Mouse (Mus musculus): ENCODE results near the gene Ppat. TPM values are rescaled to one million over a fixed set of nuclear protein-coding genes. Genes with fewer than 3 reads are reported as not detected.

Gene Ppat
- polyA plus RNA-seq, 1 experiment from 2014 or later = 73.0 TPM

DNA sequence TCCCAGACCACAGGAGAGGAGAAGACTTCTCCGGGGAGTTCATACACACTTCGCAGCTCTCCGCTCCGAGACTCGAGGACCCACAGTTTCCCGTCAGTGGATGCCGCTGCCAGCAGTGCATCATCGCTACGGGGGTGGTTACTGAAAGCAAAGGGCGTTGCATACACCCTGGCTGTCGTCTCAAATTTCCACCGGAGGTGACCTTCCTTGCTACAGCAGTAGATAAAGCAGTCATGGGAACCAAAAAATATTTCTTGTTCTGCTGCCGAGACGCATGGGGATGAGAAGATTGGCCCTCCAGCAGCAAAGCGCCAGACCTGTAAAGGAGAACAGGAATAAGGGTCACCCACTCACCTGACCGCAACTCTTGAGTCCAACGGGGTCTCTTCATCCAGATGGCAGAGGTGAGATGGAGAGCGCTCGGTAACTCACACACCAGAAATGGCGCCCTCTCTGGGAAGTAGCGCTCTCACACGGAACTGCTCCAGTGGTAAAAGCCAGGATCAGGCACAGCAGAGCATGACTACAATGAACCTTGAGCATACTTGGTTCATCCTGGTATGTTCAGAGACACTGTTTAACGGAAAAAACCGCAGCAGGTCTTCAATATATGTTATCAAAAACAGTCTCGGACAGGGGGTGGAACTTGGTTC, 75.1 kb downstream of the Ppat start:
- Histone ChIP-seq H3K27ac (ENCODE audit: low read depth, low read length) (no peak overlapping the region), H3K9me3 (ENCODE audit: control insufficient read depth, low read length) (no peaks in the 10 kb centered on the region), H3K4me2 (no peak overlapping the region), H3K4me3 (ENCODE audit: low read depth, low read length) (no peak overlapping the region), H3K27me3 (replicated peaks; ENCODE audit: control insufficient read depth, insufficient read depth, low read length) (no peaks in the 10 kb centered on the region), H3K4me1 (replicated peaks; ENCODE audit: control insufficient read depth, insufficient read depth, low read length) (no peaks in the 10 kb centered on the region), H3K9ac (ENCODE audit: low read depth, low read length) (no peak overlapping the region), H3K36me3 (ENCODE audit: control insufficient read depth, insufficient read depth, low read length) (peaks cover 5% of the 10 kb centered on the region; the same call in 1 of the 2 replicates)
- DNase-seq (ENCODE audit: low spot score) = no peak
- no peak for ATAC-seq (replicated peaks; ENCODE audit: low FRiP score)
- 87% methylated on average over 25 of the region's 25 CpGs for WGBS

GRCm38 (mm10) chr5:76869553-76869952, 81.8 kb downstream of the Ppat start:
- ATAC-seq (replicated peaks; ENCODE audit: low FRiP score) (no peak), DNase-seq (ENCODE audit: low spot score) (no peak)
- 45% methylated on average over 6 of the region's 6 CpGs for WGBS
- Histone ChIP-seq H3K36me3 (ENCODE audit: control insufficient read depth, insufficient read depth, low read length) (no peaks in the 10 kb centered on the region), H3K9me3 (ENCODE audit: control insufficient read depth, low read length) (no peaks in the 10 kb centered on the region), H3K4me2 (peak overlapping the region; percentile 79), H3K9ac (ENCODE audit: low read depth, low read length) (peak overlapping the region; percentile 57), H3K4me1 (replicated peaks; ENCODE audit: control insufficient read depth, insufficient read depth, low read length) (no peaks in the 10 kb centered on the region), H3K4me3 (ENCODE audit: low read depth, low read length) (peak overlapping the region; percentile 48), H3K27me3 (replicated peaks; ENCODE audit: control insufficient read depth, insufficient read depth, low read length) (no peaks in the 10 kb centered on the region), H3K27ac (ENCODE audit: low read depth, low read length) (no peak overlapping the region)

DNA sequence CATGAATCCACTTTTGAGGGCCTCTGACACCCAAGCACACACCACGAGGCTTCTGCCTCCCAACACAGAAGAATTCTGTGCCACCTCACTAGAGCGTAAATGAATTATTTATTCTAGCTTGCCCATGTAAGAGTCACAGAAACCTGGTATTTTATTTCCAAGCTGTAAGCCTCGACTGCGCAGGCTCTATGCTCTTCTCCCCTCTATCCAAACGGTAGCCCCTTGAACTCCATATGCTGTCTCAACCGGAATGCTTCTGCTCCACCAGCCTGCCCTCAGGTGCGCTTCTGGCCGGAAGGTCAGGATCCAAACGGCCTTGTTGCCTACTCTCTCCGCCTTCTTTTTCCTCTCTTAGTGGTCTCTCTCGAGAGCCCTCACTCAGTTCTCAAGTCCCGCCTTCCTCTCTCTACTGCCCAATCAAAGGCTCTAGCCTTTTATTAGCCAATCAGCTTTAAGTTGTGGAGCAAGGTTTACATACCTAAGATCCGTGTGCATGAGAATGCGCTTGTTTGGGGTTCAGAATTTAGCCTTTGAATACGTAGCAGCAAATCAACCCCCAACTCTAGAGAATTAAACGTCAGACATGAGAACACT, 82.6 kb downstream of the Ppat start:
- peak overlapping the region; percentile 48 for H3K4me3 ChIP-seq (ENCODE audit: low read depth, low read length)
- DNase-seq (ENCODE audit: low spot score) = no peak
- H3K4me1 ChIP-seq (replicated peaks; ENCODE audit: control insufficient read depth, insufficient read depth, low read length) = no peaks in the 10 kb centered on the region
- H3K4me2 ChIP-seq = peak overlapping the region; percentile 79
- no peaks in the 10 kb centered on the region for H3K27me3 ChIP-seq (replicated peaks; ENCODE audit: control insufficient read depth, insufficient read depth, low read length)
- no peaks in the 10 kb centered on the region for H3K36me3 ChIP-seq (ENCODE audit: control insufficient read depth, insufficient read depth, low read length)
- WGBS = 22% methylated on average over 16 of the region's 16 CpGs
- H3K9me3 ChIP-seq (ENCODE audit: control insufficient read depth, low read length) = no peaks in the 10 kb centered on the region
- peak; percentile 91 for ATAC-seq (replicated peaks; ENCODE audit: low FRiP score)
- H3K27ac ChIP-seq (ENCODE audit: low read depth, low read length) = no peak overlapping the region
- H3K9ac ChIP-seq (ENCODE audit: low read depth, low read length) = peak overlapping the region; percentile 57

DNA sequence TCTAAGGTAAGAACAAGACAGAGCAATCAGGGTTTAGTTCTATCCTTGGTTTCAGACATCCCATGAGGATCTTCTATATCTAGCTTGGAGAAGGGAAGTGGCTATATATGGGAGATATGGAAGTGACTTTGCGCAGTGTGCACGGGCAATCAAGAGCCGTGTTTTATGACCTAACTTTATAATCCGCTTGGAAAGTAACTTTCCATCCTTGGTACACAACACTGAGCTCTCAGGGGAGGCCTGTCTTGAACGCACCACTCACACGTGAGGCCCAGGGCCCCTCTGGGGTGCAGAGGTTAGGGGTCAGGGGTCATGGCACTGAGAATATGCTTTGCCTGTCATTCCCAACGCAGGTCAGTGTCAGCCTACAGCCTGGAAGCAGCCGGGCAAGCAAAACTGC, 84.6 kb downstream of the Ppat start:
- H3K36me3 ChIP-seq (ENCODE audit: control insufficient read depth, insufficient read depth, low read length) = no peaks in the 10 kb centered on the region
- H3K9ac ChIP-seq (ENCODE audit: low read depth, low read length) = no peak overlapping the region
- H3K9me3 ChIP-seq (ENCODE audit: control insufficient read depth, low read length) = no peaks in the 10 kb centered on the region
- no peaks in the 10 kb centered on the region for H3K4me1 ChIP-seq (replicated peaks; ENCODE audit: control insufficient read depth, insufficient read depth, low read length)
- 78% methylated on average over 8 of the region's 8 CpGs for WGBS
- no peak overlapping the region for H3K4me3 ChIP-seq (ENCODE audit: low read depth, low read length)
- no peaks in the 10 kb centered on the region for H3K27me3 ChIP-seq (replicated peaks; ENCODE audit: control insufficient read depth, insufficient read depth, low read length)
- DNase-seq (ENCODE audit: low spot score) (no peak), ATAC-seq (replicated peaks; ENCODE audit: low FRiP score) (no peak)
- H3K27ac ChIP-seq (ENCODE audit: low read depth, low read length) = no peak overlapping the region
- no peak overlapping the region for H3K4me2 ChIP-seq

Other genes with a start within 250 kb of the Ppat start
- 17.1 and 20.7 TPM in 2 replicates for gene Aasdh, start 46.1 kb downstream of the Ppat start, polyA plus RNA-seq (2014; fragmentation: Nextera tagmentation; extraction: Ambion mirVana)
- 357 and 393 TPM in 2 replicates for gene Paics, start 271 bp downstream of the Ppat start, polyA plus RNA-seq (2014; fragmentation: Nextera tagmentation; extraction: Ambion mirVana)
- gene Srp72, start 23.1 kb upstream of the Ppat start, polyA plus RNA-seq (2014; fragmentation: Nextera tagmentation; extraction: Ambion mirVana) = 89.7 and 90.0 TPM in 2 replicates
- gene Arl9, start 52.5 kb upstream of the Ppat start, polyA plus RNA-seq (2014; fragmentation: Nextera tagmentation; extraction: Ambion mirVana) = 0.47 TPM in 1 of 2 replicates, not detected in the other
- 0.34 and 0.48 TPM in 2 replicates for gene Thegl, start 64.4 kb upstream of the Ppat start, polyA plus RNA-seq (2014; fragmentation: Nextera tagmentation; extraction: Ambion mirVana)
- gene Hopx, start 163.5 kb upstream of the Ppat start, polyA plus RNA-seq (2014; fragmentation: Nextera tagmentation; extraction: Ambion mirVana) = 0.15 TPM in 1 of 2 replicates, not detected in the other

All from liver, embryonic 11.5 days (tissue).